Mouse (Mus musculus) thymus, postnatal 0 days (tissue): ENCODE data around the gene Sgcd. TPM values are rescaled to one million over a fixed set of nuclear protein-coding genes. Genes with fewer than 3 reads are reported as not detected.

ENCODE experiments used
- DNase-seq: peaks from one replicate; pipeline ENCODE4 v3.0.0-alpha.2; 2015; ENCODE audit warnings: low spot score
- polyA plus RNA-seq: library from polyadenylated mRNA; unstranded; fragments of >200 nt; fragmentation: Nextera tagmentation; extraction: Ambion mirVana; gene quantifications from 2 replicates; pipeline ENCODE4 v1.2.1, GENCODE M21; 2015

Sgcd gene
- 0.26 and 0.55 TPM in 2 replicates for polyA plus RNA-seq

GRCm38 (mm10) chr11:47988697-47989533 is at the start of gene Sgcd:
Gene Sgcd, minus strand, starts transcription at chr11:47988969.
- DNase-seq: no peak

- DNase-seq: no peak
Measured at GRCm38 (mm10) chr11:48038051-48038450, 49.3 kb upstream of the Sgcd start.

- DNase-seq: no peak
Measured at GRCm38 (mm10) chr11:48012836-48013235, 24.1 kb upstream of the Sgcd start.

- no peak for DNase-seq
Measured at GRCm38 (mm10) chr11:47988333-47988696, 454 bp downstream of the Sgcd start.

GRCm38 (mm10) chr11:47987893-47988267 is 889 bp downstream of the Sgcd start:
- no peak for DNase-seq

GRCm38 (mm10) chr11:47987251-47987892 is 1.4 kb downstream of the Sgcd start:
- DNase-seq: no peak

- no peak for DNase-seq
Measured at GRCm38 (mm10) chr11:47982152-47982551, 6.6 kb downstream of the Sgcd start.

- DNase-seq: no peak
Measured at GRCm38 (mm10) chr11:47981108-47981507, 7.7 kb downstream of the Sgcd start.

- DNase-seq: no peak
Measured at GRCm38 (mm10) chr11:47953291-47953690, 35.5 kb downstream of the Sgcd start.

GRCm38 (mm10) chr11:47952366-47952765 is 36.4 kb downstream of the Sgcd start:
- DNase-seq: no peak

GRCm38 (mm10) chr11:47939795-47940194 is 49.0 kb downstream of the Sgcd start:
- DNase-seq: no peak

- no peak for DNase-seq
Measured at GRCm38 (mm10) chr11:47917616-47918015, 71.2 kb downstream of the Sgcd start.

GRCm38 (mm10) chr11:47891617-47892172 is 97.1 kb downstream of the Sgcd start:
- no peak for DNase-seq

GRCm38 (mm10) chr11:47890315-47890714 is 98.5 kb downstream of the Sgcd start:
- DNase-seq: no peak

GRCm38 (mm10) chr11:47885310-47885709 is 103.5 kb downstream of the Sgcd start:
- no peak for DNase-seq

GRCm38 (mm10) chr11:47883545-47883944 is 105.2 kb downstream of the Sgcd start:
- DNase-seq: no peak

- DNase-seq: no peak
Measured at GRCm38 (mm10) chr11:47876633-47877170, 112.1 kb downstream of the Sgcd start.

GRCm38 (mm10) chr11:47845894-47846293 is 142.9 kb downstream of the Sgcd start:
- no peak for DNase-seq

- DNase-seq: no peak
Measured at GRCm38 (mm10) chr11:47833283-47833682, 155.5 kb downstream of the Sgcd start.

- no peak for DNase-seq
Measured at GRCm38 (mm10) chr11:47810307-47810706, 178.5 kb downstream of the Sgcd start.

GRCm38 (mm10) chr11:47804101-47804715 is 184.6 kb downstream of the Sgcd start:
- no peak for DNase-seq

- DNase-seq: no peak
Measured at GRCm38 (mm10) chr11:47777916-47778226, 210.9 kb downstream of the Sgcd start.
